Mouse (Mus musculus) lung, postnatal 10 days (tissue): ENCODE results near the gene Cited2.

ENCODE experiments used
- DNase-seq: peaks from one replicate; pipeline ENCODE4 v3.0.0; 2021

Gene Cited2

GRCm38 (mm10) chr10:17723871-17724741 lies 1.1 kb downstream of the Cited2 start:
- peak; percentile 83 for DNase-seq

GRCm38 (mm10) chr10:17725037-17725584 lies 2.1 kb downstream of the Cited2 start:
- DNase-seq = no peak

- no peak for DNase-seq
Observed at GRCm38 (mm10) chr10:17725644-17726372, 2.8 kb downstream of the Cited2 start.

GRCm38 (mm10) chr10:17726373-17726720 lies 3.3 kb downstream of the Cited2 start:
- no peak for DNase-seq

- peak; percentile 45 for DNase-seq
Observed at GRCm38 (mm10) chr10:17727161-17727925, 4.3 kb downstream of the Cited2 start.

- DNase-seq = peak; percentile 62
Observed at GRCm38 (mm10) chr10:17727926-17728279, 4.9 kb downstream of the Cited2 start.

- DNase-seq = no peak
Observed at GRCm38 (mm10) chr10:17728711-17729110, 5.7 kb downstream of the Cited2 start.

- DNase-seq = no peak
Observed at GRCm38 (mm10) chr10:17729476-17729875, 6.5 kb downstream of the Cited2 start.

GRCm38 (mm10) chr10:17733057-17733456 lies 10.0 kb downstream of the Cited2 start:
- DNase-seq = peak; percentile 79

GRCm38 (mm10) chr10:17742581-17742980 lies 19.6 kb downstream of the Cited2 start:
- DNase-seq = no peak

GRCm38 (mm10) chr10:17752478-17752877 lies 29.5 kb downstream of the Cited2 start:
- DNase-seq = no peak

GRCm38 (mm10) chr10:17759772-17760171 lies 36.8 kb downstream of the Cited2 start:
- no peak for DNase-seq

GRCm38 (mm10) chr10:17760750-17761613 lies 38.0 kb downstream of the Cited2 start:
- DNase-seq = peak; percentile 7

GRCm38 (mm10) chr10:17761652-17762051 lies 38.6 kb downstream of the Cited2 start:
- DNase-seq = no peak

GRCm38 (mm10) chr10:17762946-17763345 lies 39.9 kb downstream of the Cited2 start:
- DNase-seq = no peak

- no peak for DNase-seq
Observed at GRCm38 (mm10) chr10:17769856-17770255, 46.8 kb downstream of the Cited2 start.

GRCm38 (mm10) chr10:17772364-17772763 lies 49.3 kb downstream of the Cited2 start:
- DNase-seq = peak; percentile 4

- no peak for DNase-seq
Observed at GRCm38 (mm10) chr10:17774366-17774765, 51.3 kb downstream of the Cited2 start.

GRCm38 (mm10) chr10:17775079-17775478 lies 52.1 kb downstream of the Cited2 start:
- DNase-seq = no peak
